Comparison of ENCODE assay signal across 8 mouse cellular contexts in genomic region chr15:82922755-82923154, GRCm38 (mm10).
DNase-seq lines count a peak whose midpoint lies in the region; ATAC-seq and TF ChIP-seq lines count a peak whose summit lies in the region.

No protein-coding gene starts in this region.

- WGBS in kidney, adult 2 months = 64% methylated on average over 4 of the region's 4 CpGs
- WGBS in embryonic facial prominence, embryonic 13.5 days = 55% methylated on average over 4 of the region's 4 CpGs
- WGBS in midbrain, embryonic 11.5 days = 68% methylated on average over 4 of the region's 4 CpGs

- H3K9me3 ChIP-seq in embryonic facial prominence, embryonic 13.5 days = no peaks in the 10 kb centered on the region
- no peaks in the 10 kb centered on the region for H3K9me3 ChIP-seq in midbrain, embryonic 11.5 days (ENCODE audit: control insufficient read depth, low read length)

- TF ChIP-seq CTCF in kidney, adult 2 months (conservative IDR thresholded peaks at IDR 0.05; ENCODE audit: insufficient read depth, insufficient read length, low read depth, low read length) = peak; percentile 31; the same call in 1 of the 2 replicates

- no peak overlapping the region for H3K9ac ChIP-seq in embryonic facial prominence, embryonic 13.5 days
- H3K9ac ChIP-seq in midbrain, embryonic 11.5 days (ENCODE audit: low read length) = no peak overlapping the region

- no peak for ATAC-seq in embryonic facial prominence, embryonic 13.5 days (ENCODE audit: insufficient number of reproducible peaks, insufficient read depth, low FRiP score, low TSS enrichment, low read depth)
- ATAC-seq in midbrain, embryonic 11.5 days (ENCODE audit: low FRiP score) = no peak

- no peak for TF ChIP-seq POLR2A in kidney, adult 2 months (IDR thresholded peaks at IDR 0.05; ENCODE audit: low read depth, low read length)

- peak overlapping the region; percentile 45; the same call in 1 of the 2 replicates for H3K4me2 ChIP-seq in embryonic facial prominence, embryonic 13.5 days
- H3K4me2 ChIP-seq in midbrain, embryonic 11.5 days = no peak overlapping the region

- H3K4me3 ChIP-seq in kidney, adult 2 months (ENCODE audit: insufficient read depth, low read depth, low read length) = no peak overlapping the region
- H3K4me3 ChIP-seq in embryonic facial prominence, embryonic 13.5 days = no peak overlapping the region
- H3K4me3 ChIP-seq in midbrain, embryonic 11.5 days (ENCODE audit: low read depth, low read length) = no peak overlapping the region

- no peak for DNase-seq in kidney, adult 2 months
- no peak for DNase-seq in kidney, postnatal 10 days
- peak; percentile 34 for DNase-seq in ES-CJ7 (ENCODE audit: low read depth, low spot score)
- no peak for DNase-seq in midbrain, embryonic 11.5 days (ENCODE audit: low spot score, missing footprints)
- DNase-seq in layer of hippocampus, postnatal 14 days (ENCODE audit: low spot score in 2 of 2) = no peak
- no peak for DNase-seq in left cerebral cortex, postnatal 10 days (ENCODE audit: extremely low spot score in 1 of 2, low spot score in 2 of 2)
- DNase-seq in adrenal gland, adult 8-10 months = no peak

- intact Hi-C loops in left cerebral cortex, postnatal 10 days (cut with DNase I) = loop anchor here (5.0 kb wide), 1 partner anchor 65 kb away; the partner anchor contains the start of gene Tcf20

- H3K27me3 ChIP-seq in kidney, adult 2 months (replicated peaks; ENCODE audit: control insufficient read depth, insufficient read depth, low read length) = no peaks in the 10 kb centered on the region
- peaks cover 7% of the 10 kb centered on the region for H3K27me3 ChIP-seq in embryonic facial prominence, embryonic 13.5 days
- H3K27me3 ChIP-seq in midbrain, embryonic 11.5 days (ENCODE audit: control insufficient read depth, insufficient read depth, low read length) = peaks cover 12% of the 10 kb centered on the region

- H3K36me3 ChIP-seq in kidney, adult 2 months (ENCODE audit: control insufficient read depth, insufficient read depth, low read length) = no peaks in the 10 kb centered on the region
- H3K36me3 ChIP-seq in embryonic facial prominence, embryonic 13.5 days = no peaks in the 10 kb centered on the region
- no peaks in the 10 kb centered on the region for H3K36me3 ChIP-seq in midbrain, embryonic 11.5 days (ENCODE audit: control insufficient read depth, insufficient read depth, low read length)

- H3K27ac ChIP-seq in kidney, adult 2 months (ENCODE audit: insufficient read depth, low read depth, low read length) = no peak overlapping the region
- peak overlapping the region; percentile 51 for H3K27ac ChIP-seq in embryonic facial prominence, embryonic 13.5 days
- peak overlapping the region; percentile 35; the same call in 1 of the 2 replicates for H3K27ac ChIP-seq in midbrain, embryonic 11.5 days (ENCODE audit: low read depth, low read length)

- H3K4me1 ChIP-seq in kidney, adult 2 months (ENCODE audit: control insufficient read depth, insufficient read depth, low read length) = no peaks in the 10 kb centered on the region
- peaks cover 94% of the 10 kb centered on the region for H3K4me1 ChIP-seq in embryonic facial prominence, embryonic 13.5 days
- H3K4me1 ChIP-seq in midbrain, embryonic 11.5 days (ENCODE audit: control insufficient read depth, insufficient read depth, low read length) = peaks cover 51% of the 10 kb centered on the region
